Mouse (Mus musculus) ES-E14 (cell line): ENCODE results near the gene Kyat3.

Experiments
- CHD2 ChIP-seq: IDR thresholded peaks from 2 replicates; pipeline ENCODE4 v1.6.1; 2014; ENCODE audit warnings: mild to moderate bottlenecking, low read depth, low read length, inconsistent platforms
- ZNF384 ChIP-seq: IDR thresholded peaks from 2 replicates; pipeline ENCODE4 v1.6.1; 2012; ENCODE audit warnings: low read depth, low read length, inconsistent platforms

- TF ChIP-seq ZNF384 (no peak), CHD2 (no peak)
Measured at GRCm38 (mm10) chr3:142708849-142709419, 8.1 kb downstream of the Kyat3 start.
